Mouse (Mus musculus) spleen, adult 2 months (tissue): ENCODE results near the gene Akirin1.

Experiments
- CTCF ChIP-seq: fragments of 200-500 bp; IDR thresholded peaks from 2 replicates; pipeline ENCODE4 v1.5.1; 2011; ENCODE audit warnings: mild to moderate bottlenecking, inconsistent platforms; ENCODE audit not compliant: insufficient read depth, insufficient read length, insufficient replicate concordance; ENCODE audit errors: extremely low read depth
- POLR2A ChIP-seq: fragments of 200-500 bp; IDR thresholded peaks from 2 replicates; pipeline ENCODE4 v1.6.1; 2011; ENCODE audit warnings: low read depth, low read length, inconsistent platforms

- TF ChIP-seq POLR2A (no peak), CTCF (no peak)
Observed at GRCm38 (mm10) chr4:123685506-123686242, 64.5 kb downstream of the Akirin1 start.
